Mouse (Mus musculus): ENCODE measurements around the gene Map3k1.

GRCm38 (mm10) chr13:111808637-111809465, at the start of gene Map3k1:
- TF ChIP-seq CTCF (IDR thresholded peaks at IDR 0.05; ENCODE audit: low read depth), result no peak
- TF ChIP-seq EP300 (IDR thresholded peaks at IDR 0.05; ENCODE audit: low read depth), result no peak

Measured in heart, postnatal 0 days (tissue).